Mouse (Mus musculus) stomach, postnatal 0 days (tissue): ENCODE measurements at regions not wholly inside any gene's neighbourhood (a gene's known extent, or its start where the extent isn't known, plus 50 kb on each side); places are given as distances from the start of the nearest gene placed in this dataset.

Experiments used
- CTCF ChIP-seq: IDR thresholded peaks from 2 replicates; pipeline ENCODE4 v1.5.1; 2016; ENCODE audit warnings: antibody characterized with exemption, low read depth, mild to moderate bottlenecking, moderate library complexity
- EP300 ChIP-seq: optimal IDR thresholded peaks from 2 replicates; pipeline ENCODE3; 2016; ENCODE audit warnings: antibody characterized with exemption

DNA sequence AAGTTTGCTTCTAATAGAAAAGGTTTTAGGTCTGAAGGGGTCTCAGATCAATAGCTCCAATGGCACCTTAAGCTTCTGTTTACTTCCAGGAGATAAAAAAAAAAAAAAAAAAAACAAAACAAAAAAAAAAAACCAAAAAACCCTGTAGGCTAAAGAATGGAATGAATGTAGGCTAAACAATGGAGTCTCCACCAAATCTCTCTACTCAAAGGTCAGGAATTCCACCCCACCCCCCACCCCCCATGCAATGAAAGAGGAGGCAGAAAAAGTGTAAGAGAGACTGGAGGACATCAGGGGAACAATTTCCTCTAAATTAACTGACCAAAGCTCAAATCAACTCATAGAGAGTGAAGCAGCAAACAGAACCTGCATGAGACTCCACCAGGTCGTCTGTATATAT, 122.1 kb upstream of the Sel1l start:
- TF ChIP-seq EP300 = no peak
- no peak for TF ChIP-seq CTCF
